Mouse (Mus musculus) hindbrain, embryonic 14.5 days (tissue): Measurements from ENCODE around the gene Steap3. TPM values are rescaled to one million over a fixed set of nuclear protein-coding genes. Genes with fewer than 3 reads are reported as not detected.

Experiments
- ATAC-seq: fragments of 200-750 bp; cut with Nextera tagmentation; 2 replicates; pipeline ENCODE4 v1.8.0; 2017; ENCODE audit warnings: moderate number of reproducible peaks, mild to moderate bottlenecking, moderate TSS enrichment, moderate library complexity; ENCODE audit not compliant: low FRiP score
- DNase-seq: peaks from one replicate; pipeline ENCODE4 v3.0.0-alpha.2; 2015; ENCODE audit warnings: low spot score
- H3K27ac ChIP-seq: fragments of 300-500 bp; sonication (generic); 2 replicates; pipeline ENCODE4 v1.5.1; 2014; ENCODE audit warnings: mild to moderate bottlenecking, moderate library complexity
- H3K27me3 ChIP-seq: fragments of 300-500 bp; sonication (generic); 2 replicates; pipeline ENCODE4 v1.6.1; 2014; ENCODE audit warnings: mild to moderate bottlenecking, low read length, mixed read lengths; ENCODE audit not compliant: control insufficient read depth, insufficient read depth
- H3K36me3 ChIP-seq: fragments of 300-500 bp; sonication (generic); replicated peaks from 2 replicates; pipeline ENCODE4 v1.6.1; 2014; ENCODE audit not compliant: control insufficient read depth, insufficient read depth
- H3K4me1 ChIP-seq: fragments of 300-500 bp; sonication (generic); replicated peaks from 2 replicates; pipeline ENCODE4 v1.6.1; 2014; ENCODE audit warnings: antibody characterized with exemption, low read length, mixed read lengths; ENCODE audit not compliant: control insufficient read depth, insufficient read depth
- H3K4me2 ChIP-seq: fragments of 300-500 bp; sonication (generic); replicated peaks from 2 replicates; pipeline ENCODE4 v1.6.1; 2014; ENCODE audit warnings: mild to moderate bottlenecking, moderate library complexity
- H3K4me3 ChIP-seq: fragments of 300-500 bp; sonication (generic); replicated peaks from 2 replicates; pipeline ENCODE4 v1.5.1; 2014; ENCODE audit warnings: mild to moderate bottlenecking, low read length
- H3K9ac ChIP-seq: fragments of 300-500 bp; sonication (generic); 2 replicates; pipeline ENCODE4 v1.6.1; 2014
- H3K9me3 ChIP-seq: fragments of 300-500 bp; sonication (generic); 2 replicates; pipeline ENCODE4 v1.6.1; 2016; ENCODE audit warnings: low read length; ENCODE audit not compliant: control insufficient read depth
- WGBS: fragments of 180-500 bp; shearing (Covaris S2); extraction: QIAGEN DNeasy Blood & Tissue Kit; methylation state at CpG from one replicate; pipeline ENCODE4 v1.1.7; 2014; 5-methylcytosine and 5-hydroxymethylcytosine counted together
- polyA plus RNA-seq: library from polyadenylated mRNA; unstranded; fragments of >200 nt; fragmentation: Nextera tagmentation; extraction: Ambion mirVana; gene quantifications from 2 replicates; pipeline ENCODE4 v1.2.1, GENCODE M21; 2014

Steap3 gene
- polyA plus RNA-seq, 1 experiment from 2014 or later, result 2.7 TPM

DNA sequence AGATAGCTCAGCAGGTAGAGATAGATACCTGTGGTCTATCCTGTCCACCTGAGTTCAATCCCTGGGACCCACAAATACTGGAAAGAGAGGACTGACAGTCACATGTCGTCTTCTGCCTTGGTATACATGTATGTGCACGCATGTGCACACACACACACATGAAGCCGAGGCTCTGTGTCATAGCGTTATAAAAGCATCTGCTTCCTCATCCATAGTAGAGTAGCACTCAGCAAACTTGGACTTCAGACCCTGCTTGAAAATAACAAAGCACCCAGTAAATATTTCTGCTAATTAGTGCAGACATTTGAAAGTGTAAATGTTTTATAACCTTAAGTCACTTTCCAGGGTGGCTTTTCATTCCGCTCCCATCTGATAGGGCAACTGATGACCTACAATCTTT, 111.0 kb downstream of the Steap3 start:
- Histone ChIP-seq H3K9me3 (no peaks in the 10 kb centered on the region), H3K27me3 (no peaks in the 10 kb centered on the region), H3K4me1 (no peaks in the 10 kb centered on the region), H3K9ac (no peak overlapping the region), H3K4me3 (no peak overlapping the region), H3K36me3 (no peaks in the 10 kb centered on the region), H3K4me2 (no peak overlapping the region), H3K27ac (no peak overlapping the region)
- 98% methylated on average over 5 of the region's 5 CpGs for WGBS
- no peak for ATAC-seq
- no peak for DNase-seq

DNA sequence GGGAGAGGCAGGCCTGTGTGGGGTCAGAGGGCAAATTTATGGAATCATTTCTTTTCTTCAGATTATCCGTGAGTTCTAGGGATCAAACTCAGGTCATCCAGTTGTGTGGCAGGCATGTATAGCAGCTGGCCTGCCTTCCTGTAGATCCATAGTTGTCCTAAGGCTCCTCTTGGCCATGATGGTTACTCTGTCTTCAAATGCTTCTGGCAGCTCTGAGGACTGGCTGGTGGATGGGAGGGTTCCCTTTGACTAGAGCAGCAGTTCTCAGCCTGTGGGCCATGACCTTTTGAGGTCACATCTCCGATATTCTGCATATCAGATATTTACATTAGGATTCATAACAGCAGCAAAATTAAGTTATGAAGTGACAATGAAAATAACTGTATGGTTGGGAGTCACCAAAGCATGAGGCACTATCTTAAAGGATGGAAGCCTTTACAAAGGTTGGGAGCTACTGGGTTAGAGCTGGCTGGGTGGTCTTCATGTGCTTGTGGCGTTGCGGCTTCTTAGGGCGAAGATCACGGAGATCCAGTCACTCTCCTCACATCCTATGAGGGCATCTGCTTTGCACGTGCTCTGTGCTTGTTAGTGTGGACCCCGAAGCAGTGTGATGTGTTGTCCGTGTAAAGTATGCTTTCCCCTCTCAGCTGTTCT, 113.9 kb downstream of the Steap3 start:
- Histone ChIP-seq H3K4me3 (no peak overlapping the region), H3K27ac (no peak overlapping the region), H3K4me1 (no peaks in the 10 kb centered on the region), H3K9me3 (no peaks in the 10 kb centered on the region), H3K27me3 (no peaks in the 10 kb centered on the region), H3K4me2 (no peak overlapping the region), H3K9ac (no peak overlapping the region), H3K36me3 (no peaks in the 10 kb centered on the region)
- DNase-seq, result no peak
- WGBS, result 89% methylated on average over 9 of the region's 9 CpGs
- no peak for ATAC-seq

DNA sequence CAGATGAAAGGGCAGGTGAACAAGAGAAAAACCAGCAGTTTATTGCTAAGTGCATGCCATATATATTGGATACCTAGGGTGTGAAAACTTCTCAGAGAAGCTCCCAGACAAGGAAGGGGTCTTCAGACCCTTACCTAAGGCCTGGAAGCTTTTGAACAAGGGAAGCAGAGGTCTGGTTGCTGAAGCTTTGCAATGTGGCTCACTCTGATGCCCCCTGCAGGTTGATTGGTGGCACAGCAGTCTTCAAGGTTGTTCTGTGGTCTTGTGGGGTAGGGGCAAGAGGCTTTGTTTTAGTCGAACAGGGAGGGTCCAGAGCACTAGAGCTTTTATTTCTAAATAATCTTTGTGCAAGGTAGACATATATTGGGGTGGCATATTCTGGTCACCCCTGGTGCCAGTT, 117.2 kb downstream of the Steap3 start:
- H3K4me2 ChIP-seq, result no peak overlapping the region
- H3K9ac ChIP-seq, result no peak overlapping the region
- no peaks in the 10 kb centered on the region for H3K27me3 ChIP-seq
- 16% methylated on average over 1 of the region's 1 CpGs for WGBS
- ATAC-seq (no peak), DNase-seq (peak; percentile 58)
- H3K4me1 ChIP-seq, result no peaks in the 10 kb centered on the region
- H3K4me3 ChIP-seq, result no peak overlapping the region
- H3K36me3 ChIP-seq, result no peaks in the 10 kb centered on the region
- no peaks in the 10 kb centered on the region for H3K9me3 ChIP-seq
- H3K27ac ChIP-seq, result no peak overlapping the region

DNA sequence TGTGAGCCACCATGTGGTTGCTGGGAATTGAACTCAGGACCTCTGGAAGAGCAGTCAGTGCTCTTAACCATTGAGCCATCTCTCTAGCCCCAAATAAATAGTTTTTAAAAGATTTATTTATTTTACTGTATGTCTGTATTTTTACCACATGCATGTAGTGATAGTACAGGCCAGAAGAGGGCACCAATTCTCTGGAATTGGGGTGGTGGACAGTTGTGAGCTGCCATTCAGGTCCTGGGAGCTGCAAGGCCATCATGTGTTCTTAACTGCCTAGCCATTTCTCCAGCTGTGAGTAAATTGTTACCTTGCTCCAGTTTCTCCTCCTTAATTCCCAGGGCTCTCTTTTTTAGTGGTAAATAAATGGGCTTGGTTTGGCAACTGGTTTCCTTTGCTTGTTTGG, 118.3 kb downstream of the Steap3 start:
- Histone ChIP-seq H3K4me2 (no peak overlapping the region), H3K4me1 (no peaks in the 10 kb centered on the region), H3K9ac (no peak overlapping the region), H3K9me3 (no peaks in the 10 kb centered on the region), H3K27ac (no peak overlapping the region), H3K27me3 (no peaks in the 10 kb centered on the region), H3K4me3 (no peak overlapping the region), H3K36me3 (no peaks in the 10 kb centered on the region)
- ATAC-seq, result no peak
- DNase-seq, result peak; percentile 48

DNA sequence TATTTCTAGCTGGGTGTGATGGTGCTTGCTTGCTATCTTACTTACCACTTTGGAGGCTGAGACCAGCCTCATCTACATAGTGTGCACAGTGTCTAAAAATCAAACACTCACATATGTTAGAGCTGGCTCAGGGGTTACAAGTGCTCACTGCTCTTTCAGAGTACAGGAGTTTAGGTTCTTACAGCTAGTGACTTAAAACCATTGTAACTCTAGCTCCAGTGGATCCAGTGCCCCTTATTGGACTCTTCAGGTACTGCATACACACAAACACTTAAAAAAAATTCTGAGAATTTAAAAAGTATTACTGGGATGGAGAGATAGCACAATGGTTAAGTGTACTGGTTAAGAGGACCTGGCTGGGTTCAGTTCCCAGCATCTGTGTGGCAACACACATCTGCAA, 125.5 kb downstream of the Steap3 start:
- H3K4me2 ChIP-seq, result no peak overlapping the region
- H3K27me3 ChIP-seq, result no peaks in the 10 kb centered on the region
- no peak overlapping the region for H3K9ac ChIP-seq
- H3K4me3 ChIP-seq, result no peak overlapping the region
- H3K27ac ChIP-seq, result no peak overlapping the region
- no peaks in the 10 kb centered on the region for H3K9me3 ChIP-seq
- H3K4me1 ChIP-seq, result no peaks in the 10 kb centered on the region
- no peak for DNase-seq
- no peak for ATAC-seq
- H3K36me3 ChIP-seq, result no peaks in the 10 kb centered on the region

DNA sequence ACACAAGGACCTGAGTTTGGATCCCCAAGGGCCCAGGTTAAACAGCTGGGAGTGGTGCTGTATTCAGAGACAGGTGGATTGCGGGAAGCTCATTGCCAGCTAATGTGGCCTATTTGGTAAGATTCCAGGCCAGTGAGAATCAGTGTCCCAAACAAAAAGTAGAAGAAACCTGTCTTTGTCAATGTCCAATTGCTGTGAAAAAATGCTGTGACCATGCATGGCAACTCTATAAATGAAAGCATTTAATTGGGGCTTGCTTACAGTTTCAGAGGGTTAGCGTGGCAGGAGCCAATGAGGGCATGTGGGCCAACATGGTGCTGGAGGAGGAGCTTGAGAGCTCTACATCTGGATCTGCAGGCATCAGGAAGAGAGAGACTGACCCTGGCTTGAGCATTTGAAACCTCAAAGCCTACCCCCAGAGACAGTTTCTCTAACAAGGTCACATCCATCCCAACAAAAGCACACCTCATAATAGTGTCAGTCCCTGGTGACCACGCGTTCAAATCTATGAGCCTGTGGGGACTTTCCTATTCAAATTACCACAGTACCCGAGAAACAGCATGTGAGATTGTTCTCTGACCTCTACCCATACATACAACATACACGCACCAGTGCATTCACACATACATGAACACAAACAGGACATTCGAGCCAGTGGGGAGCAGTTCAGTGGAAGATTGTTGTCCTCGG, 126.8 kb downstream of the Steap3 start:
- ATAC-seq, result no peak
- H3K36me3 ChIP-seq, result no peaks in the 10 kb centered on the region
- H3K4me1 ChIP-seq, result no peaks in the 10 kb centered on the region
- no peak overlapping the region for H3K4me2 ChIP-seq
- no peak for DNase-seq
- no peak overlapping the region for H3K27ac ChIP-seq
- H3K4me3 ChIP-seq, result no peak overlapping the region
- no peaks in the 10 kb centered on the region for H3K9me3 ChIP-seq
- H3K9ac ChIP-seq, result no peak overlapping the region
- 79% methylated on average over 8 of the region's 8 CpGs for WGBS
- no peaks in the 10 kb centered on the region for H3K27me3 ChIP-seq

DNA sequence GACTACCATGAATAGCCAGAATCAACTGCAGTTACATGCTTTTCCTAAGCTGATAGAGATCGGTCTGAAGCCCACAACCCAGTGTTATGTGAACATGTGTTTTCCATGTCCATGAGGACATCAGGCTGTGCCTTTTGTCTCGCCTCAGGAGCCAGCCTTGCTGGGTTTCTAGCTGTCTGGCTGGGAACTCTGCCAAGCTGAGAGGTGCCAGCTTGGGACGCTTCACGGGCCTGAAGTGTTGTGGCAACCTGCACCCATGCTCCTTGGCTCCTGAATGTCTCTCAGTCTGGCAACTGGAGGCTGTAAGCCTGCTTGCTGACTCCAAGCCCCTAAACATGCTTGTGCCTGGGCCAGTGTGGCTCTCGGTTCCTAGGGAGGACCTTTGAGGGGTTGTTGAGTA, 130.0 kb downstream of the Steap3 start:
- 63% methylated on average over 5 of the region's 5 CpGs for whole genome bisulfite sequencing

More for the DNA sequence above, 130.0 kb downstream of the Steap3 start:
- H3K36me3 ChIP-seq, result no peaks in the 10 kb centered on the region
- no peaks in the 10 kb centered on the region for H3K9me3 ChIP-seq
- H3K4me3 ChIP-seq, result no peak overlapping the region
- ATAC-seq (peak; percentile 49), DNase-seq (peak; percentile 53)
- no peak overlapping the region for H3K9ac ChIP-seq
- no peak overlapping the region for H3K4me2 ChIP-seq
- no peaks in the 10 kb centered on the region for H3K27me3 ChIP-seq
- no peaks in the 10 kb centered on the region for H3K4me1 ChIP-seq
- H3K27ac ChIP-seq, result no peak overlapping the region

Other genes with a start within 250 kb of the Steap3 start
- gene Tmem37, start 198.6 kb downstream of the Steap3 start, polyA plus RNA-seq, result 7.5 and 10.1 TPM in 2 replicates
- 1,408 and 1,660 TPM in 2 replicates for gene Dbi, start 151.6 kb downstream of the Steap3 start, polyA plus RNA-seq
- 14.5 and 16.3 TPM in 2 replicates for gene 3110009E18Rik, start 151.5 kb downstream of the Steap3 start, polyA plus RNA-seq
- 4.9 and 5.4 TPM in 2 replicates for gene C1ql2, start 67.9 kb upstream of the Steap3 start, polyA plus RNA-seq
- gene Marco, start 232.3 kb upstream of the Steap3 start, polyA plus RNA-seq, result 0.21 TPM in 1 of 2 replicates, not detected in the other